Mouse (Mus musculus) v-Abl transformed pro-B cells (cell line): ENCODE data around the gene Gse1.

Experiments
- in situ Hi-C, 2 experiments: fragments of 400-800 bp; cut with MboI; formaldehyde crosslinking; loops; one replicate each; pipeline ENCODE4 v1.15.1; 2025; ENCODE audit not compliant: unreplicated experiment in 2 of 2

Gene Gse1

GRCm38 (mm10) chr8:120412357-120412756 is 184.1 kb downstream of the Gse1 start:
- in situ Hi-C loops: loop anchor here (10.0 to 25.0 kb wide), 2 partner anchors 100 to 112 kb away; no protein-coding TSS in a partner anchor

- in situ Hi-C loops: loop anchor here (10.0 to 25.0 kb wide), 2 partner anchors 99 to 112 kb away; no protein-coding TSS in a partner anchor
Measured at GRCm38 (mm10) chr8:120412911-120413625, 184.8 kb downstream of the Gse1 start.

DNA sequence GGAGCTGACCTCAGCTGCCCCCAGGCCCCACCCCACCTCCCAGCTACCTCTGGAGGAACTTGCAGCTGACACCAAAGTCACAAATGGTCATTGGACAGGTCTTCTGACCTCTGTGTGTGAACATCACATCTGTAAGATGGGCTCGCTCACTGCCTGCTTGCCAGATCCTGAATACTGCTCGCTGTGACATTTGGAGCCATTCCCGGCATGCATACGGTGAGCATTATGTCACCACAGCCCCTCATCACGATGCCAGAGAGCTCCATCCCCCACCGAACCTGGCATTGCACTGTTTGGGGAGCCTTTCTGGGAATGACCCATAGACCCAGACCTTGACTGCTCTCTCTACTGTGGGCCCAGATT is 185.4 kb downstream of the Gse1 start:
- in situ Hi-C loops: loop anchor here (10.0 to 25.0 kb wide), 2 partner anchors 99 to 111 kb away; no protein-coding TSS in a partner anchor

- in situ Hi-C loops: loop anchor here (10.0 to 25.0 kb wide), 2 partner anchors 98 to 111 kb away; no protein-coding TSS in a partner anchor
Measured at GRCm38 (mm10) chr8:120414216-120414615, 186.0 kb downstream of the Gse1 start.

GRCm38 (mm10) chr8:120415474-120415873 is 187.2 kb downstream of the Gse1 start:
- in situ Hi-C loops: loop anchor here (5.0 to 25.0 kb wide), 3 partner anchors 97 to 182 kb away; no protein-coding TSS in a partner anchor

DNA sequence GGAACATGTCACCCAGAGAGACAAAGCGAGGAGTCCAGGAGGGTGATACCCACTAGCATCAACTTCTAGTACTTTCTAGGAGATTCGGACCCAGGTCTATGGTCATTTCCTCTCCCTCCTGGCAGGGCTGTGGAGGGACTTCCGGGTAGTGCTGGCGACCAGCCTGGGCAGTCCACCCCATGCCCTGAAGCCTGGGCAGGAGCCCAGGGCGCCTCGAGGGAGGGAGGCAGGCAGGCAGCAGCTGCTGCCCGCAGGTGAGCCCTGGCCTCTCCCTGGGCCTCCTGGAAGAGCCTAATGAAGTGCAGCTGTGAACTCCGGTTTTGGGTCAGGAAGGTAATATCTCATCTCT is 187.9 kb downstream of the Gse1 start:
- in situ Hi-C loops: loop anchor here (5.0 to 25.0 kb wide), 3 partner anchors 96 to 181 kb away; no protein-coding TSS in a partner anchor

GRCm38 (mm10) chr8:120416522-120417394 is 188.5 kb downstream of the Gse1 start:
- in situ Hi-C loops: loop anchor here (5.0 to 25.0 kb wide), 3 partner anchors 96 to 181 kb away; no protein-coding TSS in a partner anchor

DNA sequence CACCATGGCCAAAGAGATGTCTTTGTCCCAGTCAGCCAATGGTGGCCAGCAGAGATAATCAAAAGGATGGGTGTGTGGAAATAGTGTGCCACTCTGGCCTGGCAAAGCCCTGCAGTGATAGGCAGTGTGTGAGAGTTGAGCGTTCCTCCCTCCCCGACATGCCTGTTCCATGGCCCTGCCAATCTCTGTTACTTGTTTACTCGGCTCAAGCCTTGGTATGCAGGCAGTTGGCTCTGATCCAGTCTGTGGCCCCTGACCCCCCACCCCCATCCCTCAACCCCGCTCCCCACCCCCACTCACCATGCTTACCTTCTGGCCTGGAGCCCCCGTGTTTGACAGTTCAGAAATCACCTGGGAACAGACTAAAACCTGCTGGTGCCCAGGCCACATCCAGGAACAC is 189.9 kb downstream of the Gse1 start:
- in situ Hi-C loops: loop anchor here (5.0 to 25.0 kb wide), 3 partner anchors 94 to 179 kb away; no protein-coding TSS in a partner anchor

DNA sequence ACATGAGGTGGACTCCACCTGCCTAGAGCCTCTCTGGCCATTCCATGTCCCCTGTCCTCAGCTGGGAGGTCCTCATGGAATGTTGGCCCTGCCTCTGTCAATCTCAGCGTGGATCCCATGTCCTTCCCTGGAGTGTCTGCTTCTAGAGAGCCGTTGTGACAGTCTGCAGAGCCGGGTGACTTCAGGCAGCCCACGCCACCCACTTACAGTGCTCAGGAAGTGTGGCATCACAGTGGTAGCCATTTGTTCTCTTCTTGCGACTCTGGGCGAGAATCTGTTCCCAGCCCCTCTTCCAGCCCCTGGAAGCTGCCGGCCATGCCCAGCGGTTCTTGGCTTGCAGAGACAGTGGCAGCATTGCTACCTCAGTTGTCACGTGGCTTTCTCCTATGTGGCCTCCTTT is 191.4 kb downstream of the Gse1 start:
- in situ Hi-C loops: loop anchor here (5.0 to 25.0 kb wide), 3 partner anchors 93 to 178 kb away; no protein-coding TSS in a partner anchor

GRCm38 (mm10) chr8:120420226-120420625 is 192.0 kb downstream of the Gse1 start:
- in situ Hi-C loops: loop anchor here in 1 of 2 experiments (25.0 kb wide), 1 partner anchor 92 kb away; no protein-coding TSS in a partner anchor

DNA sequence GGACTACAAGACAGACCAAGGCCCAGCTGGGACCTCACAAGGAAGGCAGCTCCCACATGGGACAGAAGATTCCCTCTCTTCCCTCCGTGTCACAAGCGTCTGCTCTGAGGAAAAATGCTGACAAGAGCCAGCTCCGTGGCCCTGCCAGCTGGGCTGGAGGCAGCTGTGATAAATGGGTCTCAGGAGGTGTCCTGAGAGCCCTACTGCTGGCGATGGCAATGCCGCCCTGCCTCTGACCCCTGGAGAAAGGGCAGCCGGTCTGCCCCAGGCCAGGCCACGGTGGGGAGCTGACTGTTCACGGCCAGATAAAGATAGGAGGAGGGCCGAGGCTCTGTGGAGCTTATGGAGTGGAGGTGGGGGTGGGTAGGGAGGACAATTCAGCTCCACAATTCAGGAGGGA is 193.4 kb downstream of the Gse1 start:
- in situ Hi-C loops: loop anchor here in 1 of 2 experiments (25.0 kb wide), 1 partner anchor 91 kb away; no protein-coding TSS in a partner anchor

DNA sequence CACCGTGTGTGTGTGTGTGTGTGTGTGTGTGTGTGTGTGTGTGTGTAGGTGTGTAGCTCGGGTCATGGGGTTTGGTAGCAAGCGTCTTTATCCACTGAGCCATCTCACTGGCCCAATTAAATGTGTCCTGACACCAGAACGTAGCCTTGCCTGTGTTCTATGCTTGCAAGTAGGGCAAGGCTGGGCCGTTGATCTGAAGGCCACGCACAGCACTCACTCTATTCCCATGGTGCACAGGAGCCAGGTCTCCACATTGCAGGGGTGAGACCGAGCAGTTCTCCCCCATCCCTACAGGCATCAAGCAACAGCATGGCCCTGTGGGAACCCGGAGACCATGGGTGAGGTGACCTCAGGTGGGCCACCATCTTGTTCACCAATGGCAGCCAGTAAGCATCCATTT is 194.0 kb downstream of the Gse1 start:
- in situ Hi-C loops: loop anchor here in 1 of 2 experiments (25.0 kb wide), 1 partner anchor 90 kb away; no protein-coding TSS in a partner anchor

- in situ Hi-C loops: loop anchor here in 1 of 2 experiments (25.0 kb wide), 1 partner anchor 89 kb away; no protein-coding TSS in a partner anchor
Measured at GRCm38 (mm10) chr8:120423576-120423975, 195.3 kb downstream of the Gse1 start.

DNA sequence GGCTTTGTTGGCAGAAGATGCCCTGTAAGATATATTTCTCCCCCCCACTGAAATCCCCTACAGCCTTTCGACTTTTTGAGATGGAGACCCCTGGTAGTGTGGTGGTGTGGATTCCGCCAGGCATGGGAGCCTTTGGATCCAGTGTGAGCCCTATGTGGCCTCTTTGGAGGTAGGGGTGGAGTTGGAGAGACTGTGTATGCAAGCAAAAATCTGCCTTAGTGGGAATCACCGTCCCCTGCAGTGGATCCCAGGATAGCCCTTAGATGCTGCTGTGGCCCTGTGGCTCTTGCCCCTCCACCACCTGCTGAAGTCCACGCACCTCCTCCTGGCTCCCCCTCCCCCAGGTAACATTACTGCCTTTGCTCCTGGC is 196.6 kb downstream of the Gse1 start:
- in situ Hi-C loops: loop anchor here in 1 of 2 experiments (25.0 kb wide), 1 partner anchor 87 kb away; no protein-coding TSS in a partner anchor

DNA sequence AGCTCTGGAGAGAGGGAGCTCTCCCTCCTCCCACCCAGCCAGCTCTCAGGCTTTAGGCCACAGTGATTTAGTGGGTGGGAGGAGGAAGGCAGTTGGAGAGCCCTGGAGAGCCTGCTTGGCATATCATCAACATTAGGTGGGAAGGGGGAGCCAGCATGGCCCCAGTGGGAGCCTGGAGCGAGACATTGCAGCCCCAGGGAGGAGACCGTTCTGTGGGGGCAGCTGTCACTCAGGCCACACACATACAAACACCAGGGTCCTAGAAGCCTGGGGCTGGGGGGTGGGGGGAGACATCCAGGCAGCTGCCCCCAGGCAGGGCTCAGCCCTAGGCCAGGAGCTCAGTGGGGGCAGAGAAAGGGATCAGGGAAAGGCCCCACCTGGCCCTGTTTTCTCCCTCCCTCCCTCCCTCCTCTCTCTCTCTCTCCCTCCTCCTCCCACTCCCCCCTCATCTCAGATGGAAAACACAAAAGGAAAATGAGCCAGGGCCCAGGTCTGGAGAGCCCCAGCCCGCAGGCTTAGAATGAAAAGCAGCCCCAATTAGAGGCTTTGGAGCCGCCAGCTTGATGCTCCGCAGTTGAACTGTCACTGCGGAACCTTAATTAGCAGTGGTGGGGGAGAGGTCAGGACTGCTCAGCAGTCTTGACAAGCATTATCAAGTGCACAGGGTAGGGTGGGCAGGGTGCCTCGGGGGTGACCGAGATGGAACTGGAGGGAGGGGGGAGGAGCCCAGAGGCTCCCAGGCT is 197.1 kb downstream of the Gse1 start:
- in situ Hi-C loops: no loop called here

GRCm38 (mm10) chr8:120426105-120426504 is 197.8 kb downstream of the Gse1 start:
- in situ Hi-C loops: no loop called here

GRCm38 (mm10) chr8:120426622-120427385 is 198.5 kb downstream of the Gse1 start:
- in situ Hi-C loops: no loop called here

DNA sequence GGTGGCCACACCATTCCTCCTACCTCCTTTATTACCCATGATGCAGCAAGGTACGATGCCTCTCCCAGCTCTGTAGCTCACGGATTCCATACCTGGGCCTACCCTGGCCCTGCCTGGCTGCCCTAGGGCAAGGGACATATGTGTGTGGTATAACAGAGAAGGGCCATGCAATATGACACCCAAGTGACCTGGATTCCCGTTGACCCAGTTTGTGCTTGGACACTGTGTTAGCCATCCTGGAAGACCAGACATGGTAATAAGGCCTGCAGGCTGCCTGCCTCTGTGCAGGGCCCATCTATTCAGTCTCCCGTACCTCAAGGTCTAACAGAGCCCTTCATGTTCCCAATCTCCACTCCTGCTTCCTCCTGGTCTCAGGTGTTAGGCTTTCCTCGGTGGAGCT is 200.2 kb downstream of the Gse1 start:
- in situ Hi-C loops: no loop called here

GRCm38 (mm10) chr8:120429116-120429515 is 200.9 kb downstream of the Gse1 start:
- in situ Hi-C loops: no loop called here
